Mouse (Mus musculus): ENCODE measurements around the gene Ddx47.

Ddx47 gene

DNA sequence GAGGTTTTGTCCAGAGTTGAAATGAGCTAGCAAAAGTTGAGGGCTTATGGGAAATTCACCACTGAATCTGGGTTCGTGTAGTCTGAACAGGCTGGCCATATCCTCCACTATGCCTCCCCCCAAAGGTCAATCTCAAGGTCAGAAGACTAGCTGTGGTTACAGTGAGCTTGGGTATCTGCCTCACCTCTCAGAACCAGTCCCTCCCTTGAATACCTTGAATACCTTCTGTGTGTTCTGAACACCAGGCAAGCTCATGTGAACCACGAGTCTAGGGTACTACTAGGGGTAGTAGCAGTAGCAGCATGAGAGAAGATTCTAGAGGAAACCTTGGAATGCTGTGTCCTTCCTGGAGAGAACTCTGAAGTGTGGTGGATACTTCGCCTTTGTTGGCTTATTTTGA, 10.2 kb downstream of the Ddx47 start:
- Histone ChIP-seq H3K36me3 (ENCODE audit: insufficient read depth, low read length) (peaks cover 78% of the 10 kb centered on the region), H3K4me1 (replicated peaks; ENCODE audit: low read depth, low read length) (no peaks in the 10 kb centered on the region), H3K4me3 (replicated peaks; ENCODE audit: low read length) (no peak overlapping the region), H3K9me3 (ENCODE audit: low read length) (no peaks in the 10 kb centered on the region), H3K27me3 (ENCODE audit: insufficient read depth, low read length) (no peaks in the 10 kb centered on the region)
- TF ChIP-seq CTCF (conservative IDR thresholded peaks at IDR 0.05; ENCODE audit: low read length) = no peak

DNA sequence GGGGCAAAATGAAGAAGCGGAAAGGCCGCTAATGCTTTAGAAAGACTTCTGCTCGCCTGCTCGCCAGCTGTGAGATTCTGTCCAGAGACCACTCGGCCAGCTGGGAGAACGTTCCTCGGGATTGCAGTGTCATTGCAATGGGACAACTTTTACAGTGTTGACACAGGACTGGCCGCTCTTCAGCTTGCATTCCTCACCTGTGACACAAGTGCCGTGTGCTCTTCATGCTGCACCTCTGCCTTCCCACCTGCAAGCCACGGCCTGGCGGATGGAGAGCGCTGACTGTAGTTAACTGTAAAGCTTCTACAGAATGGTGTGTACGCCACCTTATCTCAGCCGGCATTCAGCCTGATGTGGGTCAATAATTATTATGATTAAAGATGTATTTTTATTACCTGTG, 12.0 kb downstream of the Ddx47 start:
- H3K36me3 ChIP-seq (ENCODE audit: insufficient read depth, low read length) = peaks cover 61% of the 10 kb centered on the region
- no peak for TF ChIP-seq CTCF (conservative IDR thresholded peaks at IDR 0.05; ENCODE audit: low read length)
- no peak for TF ChIP-seq NANOG (IDR thresholded peaks at IDR 0.05; ENCODE audit: borderline replicate concordance, low read length)
- no peak for TF ChIP-seq POU5F1 (IDR thresholded peaks at IDR 0.05; ENCODE audit: borderline replicate concordance, low read length)
- H3K4me3 ChIP-seq (replicated peaks; ENCODE audit: low read length) = no peak overlapping the region
- no peaks in the 10 kb centered on the region for H3K9me3 ChIP-seq (ENCODE audit: low read length)
- no peaks in the 10 kb centered on the region for H3K27me3 ChIP-seq (ENCODE audit: insufficient read depth, low read length)
- H3K4me1 ChIP-seq (replicated peaks; ENCODE audit: low read depth, low read length) = no peaks in the 10 kb centered on the region

DNA sequence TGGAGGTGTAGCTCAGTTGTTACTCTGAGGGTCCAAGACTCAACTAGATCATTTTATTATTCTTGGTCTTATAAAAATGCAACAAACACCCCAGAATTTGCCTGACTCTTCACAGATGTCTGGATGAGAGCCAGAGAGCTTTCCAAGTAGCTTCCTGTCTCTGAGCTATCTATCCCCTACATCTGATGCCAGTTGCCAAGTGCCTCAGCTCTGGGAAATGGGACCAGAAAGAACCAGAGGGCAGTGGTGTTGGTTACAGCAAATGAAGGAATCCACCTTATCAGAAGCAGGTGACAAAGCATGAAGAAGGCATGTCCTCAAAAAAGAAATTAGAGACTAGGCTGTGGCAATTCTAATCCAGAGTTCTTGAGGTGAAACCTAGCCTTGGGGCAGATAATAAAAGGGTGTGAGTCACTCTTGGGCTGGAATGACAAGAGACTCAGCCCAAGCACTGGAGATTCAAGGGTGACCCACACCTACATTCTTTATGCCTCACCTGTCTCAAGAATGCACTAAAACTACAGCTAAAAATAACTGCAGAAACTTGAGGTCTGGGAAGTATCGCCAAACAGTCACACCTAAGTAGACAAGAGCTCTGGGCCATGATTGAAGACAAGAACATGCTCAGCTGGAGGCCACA, 13.5 kb downstream of the Ddx47 start:
- Histone ChIP-seq H3K4me1 (replicated peaks; ENCODE audit: low read depth, low read length) (no peaks in the 10 kb centered on the region), H3K36me3 (ENCODE audit: insufficient read depth, low read length) (peaks cover 46% of the 10 kb centered on the region), H3K27me3 (ENCODE audit: insufficient read depth, low read length) (no peaks in the 10 kb centered on the region), H3K4me3 (replicated peaks; ENCODE audit: low read length) (no peak overlapping the region), H3K9me3 (ENCODE audit: low read length) (no peaks in the 10 kb centered on the region)
- TF ChIP-seq POU5F1 (IDR thresholded peaks at IDR 0.05; ENCODE audit: borderline replicate concordance, low read length) = no peak
- TF ChIP-seq NANOG (IDR thresholded peaks at IDR 0.05; ENCODE audit: borderline replicate concordance, low read length) = no peak
- no peak for TF ChIP-seq CTCF (conservative IDR thresholded peaks at IDR 0.05; ENCODE audit: low read length)

GRCm38 (mm10) chr6:135026232-135026631, 14.8 kb downstream of the Ddx47 start:
- H3K27me3 ChIP-seq (ENCODE audit: insufficient read depth, low read length) = no peaks in the 10 kb centered on the region
- TF ChIP-seq CTCF (conservative IDR thresholded peaks at IDR 0.05; ENCODE audit: low read length) (peak; percentile 34), POU5F1 (IDR thresholded peaks at IDR 0.05; ENCODE audit: borderline replicate concordance, low read length) (no peak), NANOG (IDR thresholded peaks at IDR 0.05; ENCODE audit: borderline replicate concordance, low read length) (no peak)
- H3K9me3 ChIP-seq (ENCODE audit: low read length) = no peaks in the 10 kb centered on the region
- H3K36me3 ChIP-seq (ENCODE audit: insufficient read depth, low read length) = peaks cover 32% of the 10 kb centered on the region
- H3K4me1 ChIP-seq (replicated peaks; ENCODE audit: low read depth, low read length) = no peaks in the 10 kb centered on the region
- no peak overlapping the region for H3K4me3 ChIP-seq (replicated peaks; ENCODE audit: low read length)

GRCm38 (mm10) chr6:135026755-135027154, 15.3 kb downstream of the Ddx47 start:
- TF ChIP-seq POU5F1 (IDR thresholded peaks at IDR 0.05; ENCODE audit: borderline replicate concordance, low read length) = no peak
- TF ChIP-seq NANOG (IDR thresholded peaks at IDR 0.05; ENCODE audit: borderline replicate concordance, low read length) = no peak
- no peak for TF ChIP-seq CTCF (conservative IDR thresholded peaks at IDR 0.05; ENCODE audit: low read length)
- no peaks in the 10 kb centered on the region for H3K27me3 ChIP-seq (ENCODE audit: insufficient read depth, low read length)
- H3K36me3 ChIP-seq (ENCODE audit: insufficient read depth, low read length) = peaks cover 27% of the 10 kb centered on the region
- H3K4me3 ChIP-seq (replicated peaks; ENCODE audit: low read length) = no peak overlapping the region
- H3K4me1 ChIP-seq (replicated peaks; ENCODE audit: low read depth, low read length) = no peaks in the 10 kb centered on the region
- H3K9me3 ChIP-seq (ENCODE audit: low read length) = no peaks in the 10 kb centered on the region

- Histone ChIP-seq H3K27me3 (ENCODE audit: insufficient read depth, low read length) (no peaks in the 10 kb centered on the region), H3K9me3 (ENCODE audit: low read length) (no peaks in the 10 kb centered on the region), H3K36me3 (ENCODE audit: insufficient read depth, low read length) (peaks cover 2% of the 10 kb centered on the region), H3K4me3 (replicated peaks; ENCODE audit: low read length) (no peak overlapping the region), H3K4me1 (replicated peaks; ENCODE audit: low read depth, low read length) (peaks cover 8% of the 10 kb centered on the region; the same call in 1 of the 2 replicates)
- TF ChIP-seq POU5F1 (IDR thresholded peaks at IDR 0.05; ENCODE audit: borderline replicate concordance, low read length) (no peak), NANOG (IDR thresholded peaks at IDR 0.05; ENCODE audit: borderline replicate concordance, low read length) (no peak), CTCF (conservative IDR thresholded peaks at IDR 0.05; ENCODE audit: low read length) (no peak)
Measured at GRCm38 (mm10) chr6:135029246-135029645, 17.8 kb downstream of the Ddx47 start.

DNA sequence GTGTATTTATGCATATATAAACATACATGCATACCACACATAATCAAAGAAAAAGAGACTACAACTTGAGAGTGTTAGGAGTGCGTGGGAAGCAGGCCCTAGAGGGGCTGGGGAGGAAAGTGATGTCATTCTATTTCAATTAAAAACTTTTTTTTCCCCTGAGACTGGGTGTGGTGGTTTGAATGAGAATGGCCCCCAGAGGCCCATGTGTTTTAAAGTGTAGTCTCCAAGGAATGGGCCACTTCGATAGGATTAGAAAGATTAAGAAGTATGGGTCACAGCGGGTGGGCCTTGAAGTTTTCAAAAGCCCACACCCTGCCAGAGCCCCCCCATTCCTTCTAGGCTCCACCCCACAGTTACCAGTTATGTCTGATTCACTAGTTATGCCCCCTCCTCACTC, 27.3 kb downstream of the Ddx47 start:
- TF ChIP-seq NANOG (IDR thresholded peaks at IDR 0.05; ENCODE audit: borderline replicate concordance, low read length) = no peak
- TF ChIP-seq CTCF (conservative IDR thresholded peaks at IDR 0.05; ENCODE audit: low read length) = no peak
- TF ChIP-seq POU5F1 (IDR thresholded peaks at IDR 0.05; ENCODE audit: borderline replicate concordance, low read length) = no peak

GRCm38 (mm10) chr6:135040275-135040871, 29.0 kb downstream of the Ddx47 start:
- no peak for TF ChIP-seq POU5F1 (IDR thresholded peaks at IDR 0.05; ENCODE audit: borderline replicate concordance, low read length)
- no peak for TF ChIP-seq CTCF (conservative IDR thresholded peaks at IDR 0.05; ENCODE audit: low read length)
- TF ChIP-seq NANOG (IDR thresholded peaks at IDR 0.05; ENCODE audit: borderline replicate concordance, low read length) = no peak; the same call in 1 of the 2 replicates
- H3K36me3 ChIP-seq (ENCODE audit: insufficient read depth, low read length) = no peaks in the 10 kb centered on the region
- peaks cover 56% of the 10 kb centered on the region for H3K4me1 ChIP-seq (replicated peaks; ENCODE audit: low read depth, low read length)
- 0 out of 2 replicates have a peak, but pooled peaks cover 2% of the 10 kb centered on the region for H3K27me3 ChIP-seq (ENCODE audit: insufficient read depth, low read length)
- peaks cover 10% of the 10 kb centered on the region for H3K9me3 ChIP-seq (ENCODE audit: low read length)
- peak overlapping the region; percentile 46 for H3K4me3 ChIP-seq (replicated peaks; ENCODE audit: low read length)

More for the DNA sequence above, 27.3 kb downstream of the Ddx47 start:
- Histone ChIP-seq H3K4me3 (replicated peaks; ENCODE audit: low read length) (no peak overlapping the region), H3K27me3 (ENCODE audit: insufficient read depth, low read length) (no peaks in the 10 kb centered on the region), H3K36me3 (ENCODE audit: insufficient read depth, low read length) (no peaks in the 10 kb centered on the region), H3K9me3 (ENCODE audit: low read length) (peaks cover 10% of the 10 kb centered on the region), H3K4me1 (replicated peaks; ENCODE audit: low read depth, low read length) (peaks cover 42% of the 10 kb centered on the region)
